Mouse (Mus musculus) embryo, embryonic 10.5 days (tissue): ENCODE results near the gene Olfr951.

Source experiments
- DNase-seq: peaks from one replicate; pipeline ENCODE4 v3.0.0-alpha.2; 2015; ENCODE audit warnings: low spot score

Gene Olfr951

DNA sequence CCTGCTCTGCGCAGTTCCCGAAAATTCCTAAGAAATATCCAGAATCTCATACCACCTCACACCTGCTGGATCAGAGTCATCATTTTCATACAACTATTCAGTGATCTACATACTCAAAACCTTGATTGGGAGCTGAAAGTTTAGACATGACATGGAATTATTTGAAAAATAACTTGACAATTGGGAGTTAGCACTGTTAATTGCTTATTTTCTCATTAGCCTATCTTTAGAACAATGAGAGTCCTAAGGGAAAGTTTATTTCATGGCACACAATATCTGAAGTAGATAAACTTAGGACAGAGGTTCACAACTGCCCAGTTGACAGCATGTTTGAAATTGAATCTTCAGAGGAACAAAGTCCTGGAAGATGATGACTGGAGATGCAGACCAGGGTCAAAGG lies at the start of gene Olfr951:
Olfr951 (plus strand) TSS at position 301 of the 400 bp plus-strand sequence.
- DNase-seq, result no peak

DNA sequence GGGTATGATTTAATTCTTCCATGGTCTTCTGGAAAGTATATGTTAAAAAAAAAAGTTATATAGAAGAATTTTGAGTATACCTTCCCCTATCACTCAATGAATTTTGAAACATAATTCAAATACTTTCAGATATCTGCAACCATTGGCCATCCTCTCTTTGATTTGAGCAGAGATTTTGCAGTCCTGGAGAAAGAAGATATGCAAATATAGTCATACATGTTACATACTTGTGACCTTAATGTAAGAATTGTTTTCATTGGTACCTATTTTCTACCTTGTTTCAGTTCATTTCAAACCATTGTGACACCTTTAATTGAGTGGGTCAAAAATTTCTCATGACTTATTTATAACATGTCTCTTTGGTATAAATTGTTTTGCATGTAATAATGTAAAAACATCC lies 39.8 kb downstream of the Olfr951 start, which contains the start of gene Olfr952:
Olfr952 (minus strand) TSS at position 101 of the 400 bp plus-strand sequence.
- DNase-seq, result no peak
